Mouse (Mus musculus) bone marrow, adult 2 months (tissue): ENCODE measurements at regions not wholly inside any gene's neighbourhood (a gene's known extent, or its start where the extent isn't known, plus 50 kb on each side); places are given as distances from the start of the nearest gene placed in this dataset.

ENCODE experiments used
- CTCF ChIP-seq: fragments of 200-500 bp; IDR thresholded peaks from 2 replicates; pipeline ENCODE4 v1.5.1; 2011; ENCODE audit warnings: low read length, control low read depth; ENCODE audit not compliant: control insufficient read depth, insufficient read depth
- POLR2A ChIP-seq: fragments of 200-500 bp; IDR thresholded peaks from 2 replicates; pipeline ENCODE4 v1.6.1; 2011; ENCODE audit warnings: low read depth, mild to moderate bottlenecking, control low read depth, low read length, borderline replicate concordance; ENCODE audit not compliant: control insufficient read depth

- TF ChIP-seq CTCF (no peak), POLR2A (no peak)
Observed at GRCm38 (mm10) chr2:172675081-172675480, 125.7 kb downstream of the Tfap2c start.
